Mouse (Mus musculus): ENCODE measurements around the gene Pde6g.

DNA sequence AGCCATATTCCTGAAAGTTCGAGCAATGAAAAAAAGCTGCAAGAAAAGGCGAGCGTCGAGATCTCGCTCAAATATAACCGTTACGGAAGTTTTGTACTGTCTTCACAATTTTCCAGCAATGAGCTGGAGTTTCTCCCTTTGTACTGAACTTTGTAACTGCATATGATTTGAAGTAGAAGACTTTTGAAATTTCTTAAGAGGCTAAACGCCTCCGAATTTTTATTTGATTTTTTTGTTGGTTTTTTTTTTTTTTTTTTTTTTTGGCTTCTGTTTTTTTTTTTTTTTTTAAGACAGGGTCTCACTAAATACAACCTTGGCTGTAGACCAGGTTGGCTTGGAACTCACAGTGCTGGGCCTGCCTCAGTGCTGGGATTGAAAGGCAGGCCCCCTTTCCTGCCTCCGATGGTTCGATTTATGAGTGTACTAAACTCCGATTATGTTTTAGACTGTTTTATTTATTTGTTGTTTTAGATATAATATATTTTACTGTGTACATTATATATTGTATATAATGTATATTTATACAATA is 15.4 kb downstream of the Pde6g start:
- TF ChIP-seq CTCF (IDR thresholded peaks at IDR 0.05; ENCODE audit: borderline replicate concordance, extremely low read depth, insufficient read depth, insufficient read length): no peak
- no peak for TF ChIP-seq POLR2A (IDR thresholded peaks at IDR 0.05; ENCODE audit: borderline replicate concordance, extremely low read depth, insufficient read depth, insufficient read length, poor library complexity, severe bottlenecking)
